Mouse (Mus musculus) forebrain, embryonic 11.5 days (tissue): ENCODE measurements around the gene Parvb. TPM values are rescaled to one million over a fixed set of nuclear protein-coding genes. Genes with fewer than 3 reads are reported as not detected.

Experiments
- ATAC-seq: fragments of 200-750 bp; cut with Nextera tagmentation; replicated peaks from 2 replicates; pipeline ENCODE4 v1.8.0; 2017; ENCODE audit warnings: moderate TSS enrichment; ENCODE audit not compliant: low FRiP score
- DNase-seq: peaks from one replicate; pipeline ENCODE4 v3.0.0-alpha.2; 2017; ENCODE audit warnings: low spot score
- H3K27ac ChIP-seq: fragments of 300-500 bp; sonication (generic); 2 replicates; pipeline ENCODE4 v1.5.1; 2014; ENCODE audit warnings: low read depth, low read length
- H3K27me3 ChIP-seq: fragments of 300-500 bp; sonication (generic); 2 replicates; pipeline ENCODE4 v1.6.1; 2014; ENCODE audit warnings: mild to moderate bottlenecking, low read length, mixed read lengths; ENCODE audit not compliant: control insufficient read depth, insufficient read depth
- H3K36me3 ChIP-seq: fragments of 300-500 bp; sonication (generic); 2 replicates; pipeline ENCODE4 v1.6.1; 2014; ENCODE audit warnings: mild to moderate bottlenecking, low read length, moderate library complexity, mixed read lengths; ENCODE audit not compliant: control insufficient read depth, insufficient read depth
- H3K4me1 ChIP-seq: fragments of 300-500 bp; sonication (generic); replicated peaks from 2 replicates; pipeline ENCODE4 v1.6.1; 2014; ENCODE audit warnings: low read length, mixed read lengths; ENCODE audit not compliant: control insufficient read depth, insufficient read depth
- H3K4me2 ChIP-seq: fragments of 300-500 bp; sonication (generic); 2 replicates; pipeline ENCODE4 v1.6.1; 2014; ENCODE audit warnings: low read depth, mild to moderate bottlenecking, low read length, moderate library complexity, mixed read lengths; ENCODE audit not compliant: severe bottlenecking
- H3K4me3 ChIP-seq: fragments of 300-500 bp; sonication (generic); 2 replicates; pipeline ENCODE4 v1.5.1; 2014; ENCODE audit warnings: low read depth, low read length
- H3K9ac ChIP-seq: fragments of 300-500 bp; sonication (generic); 2 replicates; pipeline ENCODE4 v1.6.1; 2014; ENCODE audit warnings: low read length
- H3K9me3 ChIP-seq: fragments of 300-500 bp; sonication (generic); 2 replicates; pipeline ENCODE4 v1.6.1; 2016; ENCODE audit warnings: low read length, mixed read lengths; ENCODE audit not compliant: control insufficient read depth
- WGBS: fragments of 180-500 bp; shearing (Covaris S2); extraction: QIAGEN DNeasy Blood & Tissue Kit; methylation state at CpG from one replicate; pipeline ENCODE4 v1.1.7; 2014; 5-methylcytosine and 5-hydroxymethylcytosine counted together
- polyA plus RNA-seq: library from polyadenylated mRNA; unstranded; fragments of >200 nt; fragmentation: Nextera tagmentation; extraction: Ambion mirVana; gene quantifications from 2 replicates; pipeline ENCODE4 v1.2.1, GENCODE M21; 2014

Gene Parvb
- polyA plus RNA-seq, 1 experiment from 2014 or later, result 4.9 TPM

GRCm38 (mm10) chr15:84238991-84239401 is 7.2 kb downstream of the Parvb start:
- H3K36me3 ChIP-seq, result no peaks in the 10 kb centered on the region
- H3K9ac ChIP-seq, result no peak overlapping the region
- 22% methylated on average over 16 of the region's 16 CpGs for WGBS
- H3K4me2 ChIP-seq, result no peak overlapping the region
- DNase-seq (peak; percentile 51), ATAC-seq (no peak)
- peaks cover 3% of the 10 kb centered on the region; the same call in 1 of the 2 replicates for H3K4me1 ChIP-seq
- H3K9me3 ChIP-seq, result no peaks in the 10 kb centered on the region
- H3K27ac ChIP-seq, result no peak overlapping the region
- no peak overlapping the region for H3K4me3 ChIP-seq
- H3K27me3 ChIP-seq, result no peaks in the 10 kb centered on the region

GRCm38 (mm10) chr15:84241520-84241919 is 9.7 kb downstream of the Parvb start:
- peaks cover 3% of the 10 kb centered on the region; the same call in 1 of the 2 replicates for H3K4me1 ChIP-seq
- H3K4me3 ChIP-seq, result no peak overlapping the region
- no peak overlapping the region for H3K9ac ChIP-seq
- ATAC-seq, result no peak
- H3K9me3 ChIP-seq, result no peaks in the 10 kb centered on the region
- no peaks in the 10 kb centered on the region for H3K27me3 ChIP-seq
- no peak for DNase-seq
- no peak overlapping the region for H3K4me2 ChIP-seq
- 49% methylated on average over 7 of the region's 7 CpGs for WGBS
- H3K27ac ChIP-seq, result no peak overlapping the region
- H3K36me3 ChIP-seq, result no peaks in the 10 kb centered on the region

GRCm38 (mm10) chr15:84245104-84245503 is 13.3 kb downstream of the Parvb start:
- WGBS, result 80% methylated on average over 7 of the region's 7 CpGs
- Histone ChIP-seq H3K4me1 (no peaks in the 10 kb centered on the region), H3K9me3 (no peaks in the 10 kb centered on the region), H3K36me3 (no peaks in the 10 kb centered on the region), H3K27ac (no peak overlapping the region), H3K9ac (no peak overlapping the region), H3K27me3 (no peaks in the 10 kb centered on the region), H3K4me2 (no peak overlapping the region), H3K4me3 (no peak overlapping the region)
- ATAC-seq (no peak), DNase-seq (no peak)

GRCm38 (mm10) chr15:84246195-84246594 is 14.4 kb downstream of the Parvb start:
- no peaks in the 10 kb centered on the region for H3K4me1 ChIP-seq
- DNase-seq (no peak), ATAC-seq (no peak)
- no peaks in the 10 kb centered on the region for H3K27me3 ChIP-seq
- no peaks in the 10 kb centered on the region for H3K9me3 ChIP-seq
- no peak overlapping the region for H3K4me2 ChIP-seq
- no peaks in the 10 kb centered on the region for H3K36me3 ChIP-seq
- no peak overlapping the region for H3K9ac ChIP-seq
- H3K4me3 ChIP-seq, result no peak overlapping the region
- H3K27ac ChIP-seq, result no peak overlapping the region
- 94% methylated on average over 6 of the region's 6 CpGs for WGBS

GRCm38 (mm10) chr15:84247309-84247708 is 15.5 kb downstream of the Parvb start:
- H3K27ac ChIP-seq, result no peak overlapping the region
- H3K9me3 ChIP-seq, result no peaks in the 10 kb centered on the region
- no peak overlapping the region for H3K9ac ChIP-seq
- H3K4me2 ChIP-seq, result no peak overlapping the region
- ATAC-seq (no peak), DNase-seq (no peak)
- H3K27me3 ChIP-seq, result no peaks in the 10 kb centered on the region
- WGBS, result 93% methylated on average over 3 of the region's 3 CpGs
- H3K4me1 ChIP-seq, result no peaks in the 10 kb centered on the region
- H3K36me3 ChIP-seq, result no peaks in the 10 kb centered on the region
- H3K4me3 ChIP-seq, result no peak overlapping the region

- no peak for DNase-seq
- H3K9me3 ChIP-seq, result no peaks in the 10 kb centered on the region
- H3K27ac ChIP-seq, result no peak overlapping the region
- H3K27me3 ChIP-seq, result no peaks in the 10 kb centered on the region
- no peak for ATAC-seq
- no peak overlapping the region for H3K4me3 ChIP-seq
- H3K4me2 ChIP-seq, result no peak overlapping the region
- no peak overlapping the region for H3K9ac ChIP-seq
- WGBS, result 78% methylated on average over 13 of the region's 13 CpGs
- H3K36me3 ChIP-seq, result no peaks in the 10 kb centered on the region
- no peaks in the 10 kb centered on the region for H3K4me1 ChIP-seq
Measured at GRCm38 (mm10) chr15:84251227-84251626, 19.4 kb downstream of the Parvb start.

GRCm38 (mm10) chr15:84252645-84253044 is 20.8 kb downstream of the Parvb start:
- H3K9me3 ChIP-seq, result no peaks in the 10 kb centered on the region

GRCm38 (mm10) chr15:84253757-84254156 is 21.9 kb downstream of the Parvb start:
- H3K4me2 ChIP-seq, result no peak overlapping the region
- DNase-seq (no peak), ATAC-seq (no peak)
- H3K27ac ChIP-seq, result no peak overlapping the region
- no peaks in the 10 kb centered on the region for H3K36me3 ChIP-seq
- no peaks in the 10 kb centered on the region for H3K9me3 ChIP-seq
- no peak overlapping the region for H3K9ac ChIP-seq
- WGBS, result 79% methylated on average over 11 of the region's 11 CpGs
- H3K4me1 ChIP-seq, result peaks cover 2% of the 10 kb centered on the region; the same call in 1 of the 2 replicates
- H3K4me3 ChIP-seq, result no peak overlapping the region
- no peaks in the 10 kb centered on the region for H3K27me3 ChIP-seq

More at GRCm38 (mm10) chr15:84252645-84253044, 20.8 kb downstream of the Parvb start:
- Histone ChIP-seq H3K4me3 (no peak overlapping the region), H3K27me3 (no peaks in the 10 kb centered on the region), H3K27ac (no peak overlapping the region), H3K36me3 (no peaks in the 10 kb centered on the region), H3K4me1 (peaks cover 2% of the 10 kb centered on the region; the same call in 1 of the 2 replicates), H3K4me2 (no peak overlapping the region), H3K9ac (no peak overlapping the region)
- no peak for DNase-seq
- 94% methylated on average over 7 of the region's 7 CpGs for WGBS
- no peak for ATAC-seq

- WGBS, result 76% methylated on average over 8 of the region's 8 CpGs
- H3K4me2 ChIP-seq, result no peak overlapping the region
- H3K36me3 ChIP-seq, result no peaks in the 10 kb centered on the region
- H3K9ac ChIP-seq, result no peak overlapping the region
- no peaks in the 10 kb centered on the region for H3K27me3 ChIP-seq
- no peak for ATAC-seq
- H3K4me1 ChIP-seq, result peaks cover 2% of the 10 kb centered on the region; the same call in 1 of the 2 replicates
- no peak for DNase-seq
- no peak overlapping the region for H3K4me3 ChIP-seq
- no peak overlapping the region for H3K27ac ChIP-seq
- no peaks in the 10 kb centered on the region for H3K9me3 ChIP-seq
Measured at GRCm38 (mm10) chr15:84254387-84254786, 22.5 kb downstream of the Parvb start.
